Mouse (Mus musculus) limb, embryonic 13.5 days (tissue): ENCODE measurements around the gene Arhgap8. TPM values are rescaled to one million over a fixed set of nuclear protein-coding genes. Genes with fewer than 3 reads are reported as not detected.

Source experiments
- ATAC-seq: fragments of 200-750 bp; cut with Nextera tagmentation; 2 replicates; pipeline ENCODE4 v1.8.0; 2017; ENCODE audit warnings: low read depth, moderate number of reproducible peaks, moderate TSS enrichment; ENCODE audit not compliant: low FRiP score
- H3K27ac ChIP-seq: fragments of 300-500 bp; sonication (generic); 2 replicates; pipeline ENCODE4 v1.5.1; 2015; ENCODE audit warnings: inconsistent platforms, mild to moderate bottlenecking, moderate library complexity
- H3K27me3 ChIP-seq: fragments of 300-500 bp; sonication (generic); 2 replicates; pipeline ENCODE4 v1.6.1; 2015; ENCODE audit warnings: mild to moderate bottlenecking, inconsistent platforms
- H3K36me3 ChIP-seq: fragments of 300-500 bp; sonication (generic); 2 replicates; pipeline ENCODE4 v1.6.1; 2015; ENCODE audit warnings: inconsistent platforms, mild to moderate bottlenecking, moderate library complexity
- H3K4me1 ChIP-seq: fragments of 300-500 bp; sonication (generic); 2 replicates; pipeline ENCODE4 v1.6.1; 2015; ENCODE audit warnings: inconsistent platforms
- H3K4me2 ChIP-seq: fragments of 300-500 bp; sonication (generic); replicated peaks from 2 replicates; pipeline ENCODE4 v1.6.1; 2015; ENCODE audit warnings: inconsistent platforms, mild to moderate bottlenecking, moderate library complexity
- H3K4me3 ChIP-seq: fragments of 300-500 bp; sonication (generic); 2 replicates; pipeline ENCODE4 v1.5.1; 2015; ENCODE audit warnings: moderate library complexity, mild to moderate bottlenecking, inconsistent platforms
- H3K9ac ChIP-seq: fragments of 300-500 bp; sonication (generic); 2 replicates; pipeline ENCODE4 v1.6.1; 2015; ENCODE audit warnings: mild to moderate bottlenecking, inconsistent platforms
- H3K9me3 ChIP-seq: fragments of 300-500 bp; sonication (generic); 2 replicates; pipeline ENCODE4 v1.6.1; 2016; ENCODE audit warnings: inconsistent platforms
- WGBS: fragments of 180-500 bp; shearing (Covaris S2); methylation state at CpG from one replicate; pipeline ENCODE4 v1.1.7; 2015; 5-methylcytosine and 5-hydroxymethylcytosine counted together
- polyA plus RNA-seq: library from polyadenylated mRNA; unstranded; fragments of >200 nt; fragmentation: Nextera tagmentation; extraction: Ambion mirVana; gene quantifications from 2 replicates; pipeline ENCODE4 v1.2.1, GENCODE M21; 2015

Arhgap8 gene
- polyA plus RNA-seq, 1 experiment from 2014 or later, result 6.7 TPM

DNA sequence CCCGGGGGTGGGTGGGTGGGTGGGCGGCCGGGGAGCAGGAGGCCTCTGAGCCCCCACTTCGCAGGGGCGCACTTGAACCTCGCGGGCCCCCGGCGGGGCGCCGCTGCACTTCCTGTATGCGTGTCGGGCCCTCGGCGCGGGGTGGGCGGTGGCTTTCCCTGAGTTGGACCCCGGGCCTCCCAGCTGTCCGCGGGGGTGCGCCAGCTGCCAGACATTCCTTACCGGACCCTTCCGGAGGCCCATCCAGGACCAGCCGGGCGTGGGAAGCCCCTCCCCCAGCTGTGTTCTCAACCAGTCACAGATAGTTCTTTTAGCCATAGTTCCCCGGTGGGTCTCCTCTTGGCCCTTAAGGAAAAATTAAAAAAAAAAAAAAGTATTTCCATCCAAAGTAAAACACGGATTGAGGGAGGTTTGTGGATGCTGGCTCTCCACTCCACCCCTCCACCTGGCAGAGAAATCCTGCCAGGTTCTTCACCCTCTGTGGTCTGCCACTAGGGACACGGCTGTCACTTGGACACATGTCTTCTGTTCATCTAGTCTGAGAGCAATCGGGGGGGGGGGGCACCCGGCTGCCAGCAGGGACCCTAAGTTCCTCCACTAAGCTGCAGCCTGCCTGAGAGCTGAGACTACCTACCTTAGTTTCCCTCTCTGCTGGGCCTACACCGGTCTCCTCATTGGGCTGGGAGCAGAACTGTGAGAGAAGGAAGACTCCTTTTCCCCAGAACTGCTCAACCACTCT, 38.2 kb upstream of the Arhgap8 start:
- Histone ChIP-seq H3K4me3 (peak overlapping the region; percentile 70), H3K4me1 (peaks cover 42% of the 10 kb centered on the region), H3K4me2 (peak overlapping the region; percentile 90), H3K27me3 (no peaks in the 10 kb centered on the region), H3K9ac (peak overlapping the region; percentile 81), H3K36me3 (no peaks in the 10 kb centered on the region), H3K27ac (peak overlapping the region; percentile 81), H3K9me3 (no peaks in the 10 kb centered on the region)
- WGBS, result 1% methylated on average over 30 of the region's 31 CpGs
- peak; percentile 71 for ATAC-seq

DNA sequence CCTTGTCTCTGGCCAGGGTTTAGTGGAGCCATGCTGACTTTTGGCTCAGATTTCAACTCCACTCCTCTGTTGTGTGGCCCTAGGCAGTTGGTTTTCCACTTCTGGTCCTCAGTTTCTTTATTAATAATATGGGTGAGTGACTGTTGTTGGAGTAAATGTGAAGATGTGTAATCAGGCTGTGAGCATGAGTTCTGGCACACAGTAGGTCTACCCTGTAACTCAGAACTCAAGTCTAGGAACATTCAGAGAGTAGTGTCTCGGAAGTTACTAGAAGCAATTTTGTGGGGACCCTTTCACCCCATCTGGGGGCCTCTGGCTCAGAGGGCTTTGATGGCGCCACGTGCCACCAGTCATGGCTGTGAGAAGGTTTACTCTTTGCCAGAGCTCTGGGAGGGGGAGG, 37.6 kb upstream of the Arhgap8 start:
- no peaks in the 10 kb centered on the region for H3K27me3 ChIP-seq
- no peak for ATAC-seq
- no peaks in the 10 kb centered on the region for H3K9me3 ChIP-seq
- peak overlapping the region; percentile 63; the same call in 1 of the 2 replicates for H3K27ac ChIP-seq
- H3K4me3 ChIP-seq, result peak overlapping the region; percentile 70
- H3K36me3 ChIP-seq, result no peaks in the 10 kb centered on the region
- 62% methylated on average over 3 of the region's 3 CpGs for WGBS
- H3K9ac ChIP-seq, result peak overlapping the region; percentile 35; the same call in 1 of the 2 replicates
- peaks cover 44% of the 10 kb centered on the region for H3K4me1 ChIP-seq
- peak overlapping the region; percentile 90 for H3K4me2 ChIP-seq

GRCm38 (mm10) chr15:84682821-84683220, 37.0 kb upstream of the Arhgap8 start:
- peaks cover 2% of the 10 kb centered on the region; the same call in 1 of the 2 replicates for H3K36me3 ChIP-seq
- 0 out of 2 replicates have a peak overlapping the region, but pooled peaks have one; percentile 63 for H3K27ac ChIP-seq
- H3K9me3 ChIP-seq, result no peaks in the 10 kb centered on the region
- peaks cover 47% of the 10 kb centered on the region for H3K4me1 ChIP-seq
- 66% methylated on average over 5 of the region's 5 CpGs for WGBS
- peak overlapping the region; percentile 70 for H3K4me3 ChIP-seq
- H3K9ac ChIP-seq, result peak overlapping the region; percentile 35; the same call in 1 of the 2 replicates
- no peak for ATAC-seq
- H3K27me3 ChIP-seq, result no peaks in the 10 kb centered on the region
- H3K4me2 ChIP-seq, result peak overlapping the region; percentile 90

DNA sequence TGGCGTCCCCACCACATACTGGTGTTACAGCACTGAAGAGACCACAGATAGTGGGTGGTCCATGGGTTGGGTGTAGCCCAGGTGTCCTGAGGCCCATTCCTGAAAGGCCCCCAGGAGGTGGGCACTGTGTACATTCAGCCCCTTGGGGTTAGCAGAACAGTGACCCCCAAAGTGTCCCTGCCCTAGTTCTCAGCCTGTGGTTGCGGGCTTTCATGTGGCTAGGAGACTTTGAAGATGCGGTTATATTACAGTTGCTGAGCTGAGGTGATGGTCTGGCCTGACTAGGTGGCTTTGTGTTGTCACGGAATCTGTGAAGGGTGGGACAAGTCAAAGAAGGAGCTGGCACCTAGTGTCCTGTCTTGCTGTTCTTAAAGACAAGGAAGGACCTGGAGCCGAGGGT, 35.3 kb upstream of the Arhgap8 start:
- Histone ChIP-seq H3K4me1 (peaks cover 47% of the 10 kb centered on the region), H3K36me3 (peaks cover 18% of the 10 kb centered on the region), H3K9ac (no peak overlapping the region), H3K27ac (no peak overlapping the region), H3K4me2 (no peak overlapping the region), H3K9me3 (no peaks in the 10 kb centered on the region), H3K4me3 (no peak overlapping the region), H3K27me3 (no peaks in the 10 kb centered on the region)
- no peak for ATAC-seq
- WGBS, result 72% methylated on average over 5 of the region's 5 CpGs

DNA sequence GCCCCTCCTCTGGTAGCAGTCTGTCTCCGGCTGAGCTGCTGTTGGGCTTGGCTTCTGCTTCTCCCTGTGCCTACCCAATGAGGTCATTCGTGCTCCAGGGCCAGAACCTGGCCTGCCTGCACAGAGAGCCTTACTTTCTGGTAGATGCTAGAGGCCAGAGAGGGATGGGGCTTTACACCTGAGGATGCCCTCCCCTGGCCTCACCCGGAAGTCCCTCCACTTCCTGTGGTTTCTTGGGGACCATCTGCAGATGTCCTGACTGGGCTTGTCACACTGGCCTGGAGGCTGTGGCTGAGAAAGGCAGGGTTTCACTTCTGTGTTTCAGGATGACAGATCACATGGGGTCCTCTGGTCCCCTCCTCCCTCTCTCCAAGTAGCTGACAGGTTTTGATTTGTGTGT, 34.4 kb upstream of the Arhgap8 start:
- no peak overlapping the region for H3K9ac ChIP-seq
- H3K27ac ChIP-seq, result no peak overlapping the region; the same call in 1 of the 2 replicates
- no peak overlapping the region for H3K4me2 ChIP-seq
- no peak overlapping the region for H3K4me3 ChIP-seq
- H3K36me3 ChIP-seq, result peaks cover 27% of the 10 kb centered on the region
- no peaks in the 10 kb centered on the region for H3K27me3 ChIP-seq
- no peak for ATAC-seq
- H3K9me3 ChIP-seq, result no peaks in the 10 kb centered on the region
- peaks cover 45% of the 10 kb centered on the region for H3K4me1 ChIP-seq
- 50% methylated on average over 3 of the region's 3 CpGs for WGBS

DNA sequence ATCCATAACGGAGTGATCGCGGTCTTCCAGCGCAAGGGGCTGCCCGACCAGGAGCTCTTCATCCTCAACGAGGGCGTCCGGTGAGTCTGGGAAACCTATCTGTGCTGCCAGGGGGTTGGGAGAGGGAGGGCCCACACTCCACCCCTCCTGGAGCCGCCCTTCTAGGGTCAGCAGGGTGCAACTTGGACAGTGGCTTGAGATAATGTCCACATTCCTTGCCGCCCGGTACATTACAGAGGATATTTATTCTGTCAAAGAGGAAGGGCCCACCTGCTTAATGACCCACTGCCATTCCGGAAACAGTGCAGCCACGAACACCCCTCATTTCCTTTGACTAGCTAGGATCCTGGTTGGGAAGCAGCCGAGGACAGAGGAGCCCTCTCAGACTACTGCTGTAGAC, 31.9 kb upstream of the Arhgap8 start:
- H3K4me1 ChIP-seq, result peaks cover 26% of the 10 kb centered on the region; the same call in 1 of the 2 replicates
- no peak overlapping the region for H3K27ac ChIP-seq

GRCm38 (mm10) chr15:84689356-84689755, 30.5 kb upstream of the Arhgap8 start:
- peaks cover 15% of the 10 kb centered on the region; the same call in 1 of the 2 replicates for H3K4me1 ChIP-seq
- no peak overlapping the region for H3K4me3 ChIP-seq
- H3K27me3 ChIP-seq, result no peaks in the 10 kb centered on the region
- peaks cover 67% of the 10 kb centered on the region for H3K36me3 ChIP-seq
- no peak overlapping the region for H3K9ac ChIP-seq
- ATAC-seq, result no peak
- no peaks in the 10 kb centered on the region for H3K9me3 ChIP-seq
- H3K4me2 ChIP-seq, result no peak overlapping the region
- no peak overlapping the region for H3K27ac ChIP-seq
- 85% methylated on average over 6 of the region's 6 CpGs for WGBS

More for the DNA sequence above, 31.9 kb upstream of the Arhgap8 start:
- no peak for ATAC-seq
- no peak overlapping the region for H3K9ac ChIP-seq
- H3K27me3 ChIP-seq, result no peaks in the 10 kb centered on the region
- peaks cover 52% of the 10 kb centered on the region for H3K36me3 ChIP-seq
- 71% methylated on average over 14 of the region's 14 CpGs for WGBS
- no peak overlapping the region for H3K4me2 ChIP-seq
- no peaks in the 10 kb centered on the region for H3K9me3 ChIP-seq
- H3K4me3 ChIP-seq, result no peak overlapping the region

DNA sequence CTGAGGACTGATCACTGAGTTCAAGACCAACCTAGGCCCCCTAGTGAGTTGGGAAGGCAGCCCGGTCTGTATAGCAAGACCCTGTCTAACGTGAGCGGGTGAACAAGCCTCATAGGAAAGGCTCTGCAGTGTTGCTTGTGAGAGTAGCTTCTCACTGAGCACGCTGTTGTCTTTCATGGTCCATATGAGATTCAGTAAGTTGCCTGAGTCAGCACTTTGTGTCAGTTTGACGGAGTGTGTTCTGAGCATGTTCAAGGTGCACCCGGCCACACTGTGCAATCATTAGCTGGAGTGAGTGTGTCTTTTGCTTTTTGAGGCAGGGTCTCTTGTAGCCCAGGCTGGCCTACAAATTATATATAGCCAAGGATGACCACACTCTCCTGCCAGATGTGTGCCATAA, 28.3 kb upstream of the Arhgap8 start:
- WGBS, result 93% methylated on average over 6 of the region's 6 CpGs
- H3K36me3 ChIP-seq, result peaks cover 86% of the 10 kb centered on the region

GRCm38 (mm10) chr15:84692645-84693044, 27.2 kb upstream of the Arhgap8 start:
- no peak for ATAC-seq
- H3K4me2 ChIP-seq, result no peak overlapping the region
- peaks cover 89% of the 10 kb centered on the region for H3K36me3 ChIP-seq
- H3K27ac ChIP-seq, result no peak overlapping the region
- WGBS, result 87% methylated on average over 7 of the region's 7 CpGs
- no peaks in the 10 kb centered on the region for H3K9me3 ChIP-seq
- H3K4me1 ChIP-seq, result peaks cover 21% of the 10 kb centered on the region
- no peak overlapping the region for H3K9ac ChIP-seq
- H3K27me3 ChIP-seq, result no peaks in the 10 kb centered on the region
- H3K4me3 ChIP-seq, result no peak overlapping the region

More for the DNA sequence above, 28.3 kb upstream of the Arhgap8 start:
- ATAC-seq, result no peak
- Histone ChIP-seq H3K9me3 (no peaks in the 10 kb centered on the region), H3K4me3 (no peak overlapping the region), H3K9ac (no peak overlapping the region), H3K27ac (no peak overlapping the region), H3K27me3 (no peaks in the 10 kb centered on the region), H3K4me1 (peaks cover 15% of the 10 kb centered on the region), H3K4me2 (no peak overlapping the region)

DNA sequence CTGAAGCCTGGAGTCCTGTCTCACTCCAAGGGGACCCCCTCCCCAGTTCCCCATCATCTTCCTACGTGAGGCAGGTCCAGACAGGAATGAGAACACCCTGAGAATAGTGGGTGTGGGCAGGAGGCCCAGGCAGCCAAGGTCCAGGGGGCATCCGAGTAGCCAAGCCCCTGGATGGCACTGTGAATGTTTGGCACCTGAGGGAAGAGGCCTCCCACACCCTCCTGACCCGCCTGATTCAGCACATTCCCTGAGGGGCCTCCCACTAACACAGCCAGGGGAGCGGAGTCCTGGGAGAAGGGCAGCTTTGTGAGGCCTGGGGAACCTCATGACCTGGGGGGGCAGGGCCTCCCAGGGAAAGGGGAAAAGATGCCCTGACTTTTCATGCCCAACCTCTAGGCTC, 23.8 kb upstream of the Arhgap8 start:
- ATAC-seq, result no peak
- Histone ChIP-seq H3K4me1 (peaks cover 39% of the 10 kb centered on the region), H3K27ac (peak overlapping the region; percentile 84; the same call in 1 of the 2 replicates), H3K36me3 (peaks cover 70% of the 10 kb centered on the region), H3K9ac (peak overlapping the region; percentile 48; the same call in 1 of the 2 replicates), H3K4me2 (no peak overlapping the region), H3K27me3 (no peaks in the 10 kb centered on the region), H3K4me3 (no peak overlapping the region), H3K9me3 (no peaks in the 10 kb centered on the region)
- WGBS, result 61% methylated on average over 4 of the region's 4 CpGs

- peak overlapping the region; percentile 84 for H3K27ac ChIP-seq
- H3K9me3 ChIP-seq, result no peaks in the 10 kb centered on the region
- H3K36me3 ChIP-seq, result peaks cover 67% of the 10 kb centered on the region
- no peak overlapping the region for H3K4me3 ChIP-seq
- H3K4me2 ChIP-seq, result peak overlapping the region; percentile 27
- ATAC-seq, result peak; percentile 53
- H3K27me3 ChIP-seq, result no peaks in the 10 kb centered on the region
- peaks cover 39% of the 10 kb centered on the region for H3K4me1 ChIP-seq
- 46% methylated on average over 11 of the region's 11 CpGs for WGBS
- H3K9ac ChIP-seq, result peak overlapping the region; percentile 45; the same call in 1 of the 2 replicates
Measured at GRCm38 (mm10) chr15:84697611-84698011, 22.2 kb upstream of the Arhgap8 start.

GRCm38 (mm10) chr15:84698189-84698588, 21.7 kb upstream of the Arhgap8 start:
- 64% methylated on average over 2 of the region's 2 CpGs for WGBS
- ATAC-seq, result no peak
- H3K4me2 ChIP-seq, result no peak overlapping the region
- H3K4me1 ChIP-seq, result peaks cover 39% of the 10 kb centered on the region
- H3K27ac ChIP-seq, result peak overlapping the region; percentile 84
- no peaks in the 10 kb centered on the region for H3K9me3 ChIP-seq
- no peaks in the 10 kb centered on the region for H3K27me3 ChIP-seq
- no peak overlapping the region for H3K9ac ChIP-seq
- H3K4me3 ChIP-seq, result no peak overlapping the region
- peaks cover 65% of the 10 kb centered on the region for H3K36me3 ChIP-seq
